Mouse (Mus musculus) hindbrain, postnatal 0 days (tissue): Measurements from ENCODE around the gene Gm5294. TPM values are rescaled to one million over a fixed set of nuclear protein-coding genes. Genes with fewer than 3 reads are reported as not detected.
A peak's percentile ranks its signal among the peaks of the same experiment; 100 is the strongest.

Experiments
- ATAC-seq: fragments of 200-750 bp; cut with Nextera tagmentation; 2 replicates; pipeline ENCODE4 v1.8.0; 2017; ENCODE audit warnings: mild to moderate bottlenecking, moderate TSS enrichment, moderate library complexity
- DNase-seq: peaks from one replicate; pipeline ENCODE4 v3.0.0-alpha.2; 2015; ENCODE audit warnings: low spot score
- H3K27ac ChIP-seq: fragments of 300-500 bp; sonication (generic); 2 replicates; pipeline ENCODE4 v1.5.1; 2014; ENCODE audit warnings: mild to moderate bottlenecking
- H3K27me3 ChIP-seq: fragments of 300-500 bp; sonication (generic); 2 replicates; pipeline ENCODE4 v1.6.1; 2014; ENCODE audit warnings: low read length, mixed read lengths; ENCODE audit not compliant: insufficient read depth
- H3K36me3 ChIP-seq: fragments of 300-500 bp; sonication (generic); 2 replicates; pipeline ENCODE4 v1.6.1; 2014; ENCODE audit warnings: low read length, mixed read lengths; ENCODE audit not compliant: insufficient read depth
- H3K4me1 ChIP-seq: fragments of 300-500 bp; sonication (generic); 2 replicates; pipeline ENCODE4 v1.6.1; 2014; ENCODE audit warnings: antibody characterized with exemption, low read length, mixed read lengths; ENCODE audit not compliant: insufficient read depth
- H3K4me2 ChIP-seq: fragments of 300-500 bp; sonication (generic); 2 replicates; pipeline ENCODE4 v1.6.1; 2014; ENCODE audit warnings: low read depth, mild to moderate bottlenecking, low read length, moderate library complexity, mixed read lengths
- H3K4me3 ChIP-seq: fragments of 300-500 bp; sonication (generic); 2 replicates; pipeline ENCODE4 v1.5.1; 2014; ENCODE audit warnings: low read length
- H3K9ac ChIP-seq: fragments of 300-500 bp; sonication (generic); replicated peaks from 2 replicates; pipeline ENCODE4 v1.6.1; 2014; ENCODE audit warnings: mild to moderate bottlenecking, low read length, moderate library complexity, mixed read lengths
- H3K9me3 ChIP-seq: fragments of 300-500 bp; sonication (generic); 2 replicates; pipeline ENCODE4 v1.6.1; 2016; ENCODE audit warnings: low read length, mixed read lengths
- CTCF ChIP-seq: IDR thresholded peaks from 2 replicates; pipeline ENCODE4 v1.5.1; 2016; ENCODE audit warnings: antibody characterized with exemption, control low read depth, low read depth
- WGBS: fragments of 180-500 bp; shearing (Covaris S2); extraction: QIAGEN DNeasy Blood & Tissue Kit; methylation state at CpG from one replicate; pipeline ENCODE4 v1.1.7; 2014; 5-methylcytosine and 5-hydroxymethylcytosine counted together
- polyA plus RNA-seq: library from polyadenylated mRNA; unstranded; fragments of >200 nt; fragmentation: Nextera tagmentation; extraction: Ambion mirVana; gene quantifications from 2 replicates; pipeline ENCODE4 v1.2.1, GENCODE M21; 2015
- total RNA-seq: library from RNA; depleted of rRNA; stranded (reverse); fragments of >200 nt; gene quantifications from 2 replicates; pipeline ENCODE4 v1.2.3, GENCODE M21; 2014

The Gm5294 gene
- total and polyA plus RNA-seq, 2 experiments from 2014 or later = 0.48 TPM; not detected in 1

DNA sequence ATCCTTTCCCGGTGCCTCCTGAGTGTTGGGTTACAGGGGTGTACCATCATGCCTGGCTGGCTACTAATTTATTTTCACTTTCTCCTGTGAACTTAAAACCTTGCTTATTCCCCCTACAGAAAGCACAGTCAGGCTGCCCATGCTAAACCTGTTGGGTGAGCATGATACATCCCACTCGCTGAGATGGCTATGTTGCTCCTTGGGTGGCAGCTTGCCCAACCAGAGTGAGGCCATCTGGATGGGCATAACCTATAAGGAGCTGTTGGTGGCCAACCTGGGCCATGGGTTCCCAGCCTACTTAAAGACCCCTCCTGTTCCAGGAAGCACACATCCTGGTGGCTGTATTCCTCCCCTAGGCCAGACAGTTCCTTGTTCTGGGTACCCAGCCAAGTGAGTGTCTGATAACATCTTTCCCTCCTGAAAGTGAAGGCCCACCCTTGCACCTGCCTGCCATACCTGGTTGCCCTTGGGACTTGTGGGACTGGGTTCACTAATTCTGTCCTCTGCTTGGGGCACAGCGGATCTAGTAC, 33.8 kb upstream of the Gm5294 start:
- TF ChIP-seq CTCF = no peak
- no peak for ATAC-seq
- peaks cover 4% of the 10 kb centered on the region for H3K4me1 ChIP-seq
- DNase-seq = no peak
- no peaks in the 10 kb centered on the region for H3K9me3 ChIP-seq
- H3K36me3 ChIP-seq = peaks cover 11% of the 10 kb centered on the region; the same call in 1 of the 2 replicates
- no peak overlapping the region for H3K4me2 ChIP-seq
- WGBS = 85% methylated on average over 3 of the region's 3 CpGs
- H3K9ac ChIP-seq = no peak overlapping the region
- no peak overlapping the region for H3K4me3 ChIP-seq
- no peaks in the 10 kb centered on the region for H3K27me3 ChIP-seq
- no peak overlapping the region for H3K27ac ChIP-seq

DNA sequence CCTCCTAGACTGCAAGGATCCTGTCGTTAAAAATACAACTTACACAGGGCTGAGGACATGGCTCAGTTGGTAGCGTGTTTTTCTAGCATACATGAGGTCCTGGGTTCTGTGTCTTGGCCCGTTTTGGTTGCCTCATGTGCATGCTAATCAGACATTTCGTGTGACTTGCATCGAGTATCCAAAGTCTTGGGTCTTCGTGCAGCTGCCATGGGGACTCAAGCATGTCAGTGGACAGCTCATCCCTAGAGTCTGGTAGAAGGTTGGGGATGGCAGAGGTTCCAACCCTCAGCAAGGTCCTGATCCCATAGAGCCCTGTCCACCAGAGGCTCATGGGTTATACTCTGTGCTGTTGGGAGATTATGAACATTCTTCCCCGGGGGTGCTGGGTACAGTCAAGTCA, 32.2 kb upstream of the Gm5294 start:
- Histone ChIP-seq H3K9me3 (no peaks in the 10 kb centered on the region), H3K36me3 (peaks cover 11% of the 10 kb centered on the region; the same call in 1 of the 2 replicates), H3K9ac (no peak overlapping the region), H3K27me3 (no peaks in the 10 kb centered on the region), H3K27ac (no peak overlapping the region), H3K4me2 (no peak overlapping the region), H3K4me1 (peaks cover 4% of the 10 kb centered on the region), H3K4me3 (no peak overlapping the region)
- DNase-seq (no peak), ATAC-seq (no peak)
- 81% methylated on average over 7 of the region's 7 CpGs for WGBS
- no peak for TF ChIP-seq CTCF

DNA sequence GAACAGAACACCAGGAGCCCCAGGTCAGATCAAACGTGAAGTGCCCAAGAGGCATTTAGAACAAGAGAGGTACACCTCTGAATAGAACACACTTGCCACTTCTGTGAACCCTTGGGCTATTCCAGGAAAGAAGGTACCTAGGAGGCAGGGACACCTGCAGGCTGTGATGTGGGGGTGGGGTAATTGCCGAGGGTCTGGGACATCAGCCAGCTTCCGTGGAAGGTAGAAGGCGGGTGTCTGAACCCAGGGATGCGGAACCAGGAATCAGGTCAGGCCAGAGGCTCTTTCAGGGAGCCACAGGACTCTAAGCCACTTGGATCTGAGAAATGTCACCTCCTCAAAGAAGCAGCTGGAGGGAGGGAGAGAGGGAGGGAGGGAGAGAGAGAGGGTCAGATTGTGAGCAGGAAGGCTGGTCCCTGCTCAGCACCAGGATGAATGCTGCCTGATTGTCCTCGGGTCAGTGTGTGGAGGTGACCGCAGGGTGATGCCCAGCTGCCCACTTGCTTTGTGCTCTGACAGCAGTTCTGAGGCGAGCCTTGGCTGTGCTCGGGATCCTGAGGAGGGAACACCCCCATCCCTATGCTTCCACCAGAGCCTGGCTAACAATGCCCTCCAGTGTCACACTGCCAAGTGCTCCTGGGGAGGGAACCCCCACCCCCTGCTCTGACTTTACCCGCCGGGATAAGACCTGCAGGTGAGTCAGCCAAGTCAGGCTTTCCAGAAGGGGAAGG, 31.2 kb upstream of the Gm5294 start:
- peak; percentile 34 for DNase-seq
- peak overlapping the region; percentile 41; the same call in 1 of the 2 replicates for H3K27ac ChIP-seq
- peaks cover 4% of the 10 kb centered on the region for H3K4me1 ChIP-seq
- no peaks in the 10 kb centered on the region for H3K27me3 ChIP-seq
- no peak overlapping the region for H3K4me3 ChIP-seq
- H3K9ac ChIP-seq = 0 out of 2 replicates have a peak overlapping the region, but pooled peaks have one; percentile 17
- WGBS = 36% methylated on average over 11 of the region's 11 CpGs
- H3K9me3 ChIP-seq = no peaks in the 10 kb centered on the region
- H3K4me2 ChIP-seq = no peak overlapping the region
- peak; percentile 77 for ATAC-seq
- peaks cover 18% of the 10 kb centered on the region; the same call in 1 of the 2 replicates for H3K36me3 ChIP-seq
- no peak for TF ChIP-seq CTCF

DNA sequence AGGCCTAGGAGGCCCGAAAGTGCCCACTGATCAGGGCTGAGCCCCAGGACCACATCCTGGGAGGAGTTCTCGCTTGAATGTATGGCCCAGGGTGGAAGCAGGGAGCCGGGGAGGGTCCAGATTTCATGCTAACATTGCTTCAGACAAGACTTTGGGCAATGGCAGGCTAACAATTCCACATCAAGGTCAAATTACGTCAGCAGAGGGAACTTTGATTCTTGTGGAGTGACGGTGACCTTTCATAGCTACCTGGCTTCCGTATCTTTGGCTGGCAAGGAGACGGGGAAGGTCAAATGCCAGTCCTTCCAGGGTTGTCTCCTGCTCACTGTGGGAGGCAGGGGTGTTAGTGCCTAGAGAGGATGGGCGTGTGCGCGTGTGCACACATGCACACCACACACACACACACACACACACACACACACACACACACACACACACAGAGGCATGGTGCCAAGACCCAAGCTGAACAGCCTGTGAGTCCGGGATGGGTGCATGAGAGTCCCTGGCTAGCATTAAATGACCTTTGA, 28.9 kb upstream of the Gm5294 start:
- no peak overlapping the region for H3K27ac ChIP-seq
- ATAC-seq (no peak), DNase-seq (no peak)
- peaks cover 4% of the 10 kb centered on the region for H3K4me1 ChIP-seq
- H3K27me3 ChIP-seq = no peaks in the 10 kb centered on the region
- H3K4me3 ChIP-seq = no peak overlapping the region
- no peak overlapping the region for H3K9ac ChIP-seq
- TF ChIP-seq CTCF = no peak
- H3K4me2 ChIP-seq = no peak overlapping the region
- H3K36me3 ChIP-seq = peaks cover 34% of the 10 kb centered on the region
- 88% methylated on average over 11 of the region's 11 CpGs for WGBS
- H3K9me3 ChIP-seq = no peaks in the 10 kb centered on the region

DNA sequence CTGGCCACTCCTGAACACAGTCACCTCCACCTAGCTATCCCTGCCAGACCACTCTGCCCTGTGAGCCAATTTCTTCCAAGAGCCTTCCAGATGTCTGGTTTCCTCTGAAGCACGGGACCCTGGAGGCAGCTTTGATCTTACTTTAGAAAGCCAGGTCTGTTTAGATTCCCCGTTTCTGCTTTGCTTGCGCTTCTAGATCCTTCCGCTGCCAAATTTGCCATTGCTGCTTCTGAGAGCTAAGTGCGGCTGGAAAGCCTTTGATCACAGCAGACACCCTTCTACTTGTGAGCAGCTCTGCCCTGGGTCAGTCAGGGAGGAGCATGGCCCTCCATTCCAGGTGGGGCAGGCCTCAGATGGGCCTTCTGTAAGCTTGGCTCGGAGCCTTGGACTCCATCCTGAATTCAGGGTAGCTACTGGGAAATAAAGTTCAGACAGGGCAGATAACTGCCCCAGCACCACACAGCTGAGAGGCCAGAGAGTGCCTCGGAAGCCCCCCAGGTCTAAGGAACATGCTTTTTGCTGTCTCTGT, 18.2 kb upstream of the Gm5294 start:
- ATAC-seq = no peak
- WGBS = 73% methylated on average over 7 of the region's 7 CpGs
- no peak overlapping the region for H3K27ac ChIP-seq

DNA sequence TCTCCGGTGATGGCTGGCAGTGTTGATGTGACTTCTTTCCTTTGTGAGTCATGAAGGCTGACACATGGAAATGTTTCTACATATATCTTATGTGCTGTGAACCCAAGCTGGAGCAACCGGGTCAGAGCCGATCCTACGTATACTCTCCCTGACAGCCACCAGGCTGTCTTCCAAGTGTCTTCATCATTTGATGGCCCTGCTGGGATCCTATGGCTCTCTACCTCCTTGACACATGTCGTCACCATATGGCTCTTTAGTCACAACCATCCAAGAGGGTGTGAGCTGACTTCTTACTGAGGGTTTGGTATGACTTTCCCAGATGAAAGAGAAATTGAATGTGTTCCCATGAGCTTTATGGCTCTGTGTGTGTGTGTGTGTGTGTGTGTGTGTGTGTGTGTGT, 15.6 kb upstream of the Gm5294 start:
- Histone ChIP-seq H3K9ac (no peak overlapping the region), H3K4me2 (no peak overlapping the region), H3K9me3 (no peaks in the 10 kb centered on the region), H3K4me3 (no peak overlapping the region), H3K36me3 (peaks cover 28% of the 10 kb centered on the region; the same call in 1 of the 2 replicates), H3K27ac (no peak overlapping the region), H3K4me1 (no peaks in the 10 kb centered on the region), H3K27me3 (no peaks in the 10 kb centered on the region)
- TF ChIP-seq CTCF = no peak
- peak; percentile 48 for DNase-seq
- no peak for ATAC-seq
- WGBS = 71% methylated on average over 5 of the region's 5 CpGs

More for the DNA sequence above, 18.2 kb upstream of the Gm5294 start:
- no peak for TF ChIP-seq CTCF
- H3K36me3 ChIP-seq = peaks cover 12% of the 10 kb centered on the region; the same call in 1 of the 2 replicates
- no peaks in the 10 kb centered on the region for H3K9me3 ChIP-seq
- H3K4me2 ChIP-seq = no peak overlapping the region
- DNase-seq = peak; percentile 29
- H3K4me3 ChIP-seq = no peak overlapping the region
- H3K27me3 ChIP-seq = no peaks in the 10 kb centered on the region
- no peaks in the 10 kb centered on the region for H3K4me1 ChIP-seq
- H3K9ac ChIP-seq = no peak overlapping the region
